Mouse (Mus musculus): Measurements from ENCODE around the gene Gpatch2.

Gene Gpatch2

DNA sequence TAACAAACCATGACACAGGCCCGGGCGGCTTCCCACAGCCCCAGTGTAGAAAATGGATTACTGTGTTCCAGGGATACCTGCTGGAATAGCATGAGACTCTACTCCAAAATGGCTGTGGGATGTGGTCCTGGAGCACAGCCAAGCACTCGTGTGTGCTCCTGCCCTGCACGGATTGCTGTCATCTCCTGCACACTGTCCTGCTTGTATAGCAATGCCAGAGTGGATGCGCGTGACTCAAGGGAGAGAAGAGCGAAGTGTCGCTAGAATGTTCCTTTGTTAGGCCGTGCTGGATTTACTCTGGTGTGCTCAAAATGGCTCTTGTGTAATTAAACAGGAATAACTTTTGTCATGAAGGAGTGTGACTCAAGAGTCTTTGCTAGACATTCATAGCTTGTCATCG is 87.9 kb downstream of the Gpatch2 start:
- DNase-seq (ENCODE audit: low spot score), result no peak

DNA sequence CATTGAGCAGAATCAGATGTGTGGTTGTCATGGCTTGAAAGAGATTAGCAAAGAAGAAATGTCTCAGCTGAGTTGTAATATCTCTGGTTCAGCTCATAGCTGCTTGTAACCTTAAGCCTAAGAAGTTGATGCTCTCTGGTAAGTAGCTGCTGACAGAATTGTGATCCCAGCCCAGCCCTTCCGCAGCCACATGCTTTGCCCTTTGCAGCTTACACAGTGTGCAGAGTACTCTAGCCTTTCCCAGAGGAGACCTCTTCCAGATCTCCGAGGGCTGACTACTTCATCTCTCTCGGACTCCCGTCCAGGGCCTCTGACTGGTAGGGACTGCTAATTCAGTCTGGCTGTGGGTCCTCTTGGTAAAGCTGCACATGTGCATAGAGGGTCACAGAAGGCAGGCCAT is 92.0 kb downstream of the Gpatch2 start:
- DNase-seq (ENCODE audit: low spot score), result no peak

DNA sequence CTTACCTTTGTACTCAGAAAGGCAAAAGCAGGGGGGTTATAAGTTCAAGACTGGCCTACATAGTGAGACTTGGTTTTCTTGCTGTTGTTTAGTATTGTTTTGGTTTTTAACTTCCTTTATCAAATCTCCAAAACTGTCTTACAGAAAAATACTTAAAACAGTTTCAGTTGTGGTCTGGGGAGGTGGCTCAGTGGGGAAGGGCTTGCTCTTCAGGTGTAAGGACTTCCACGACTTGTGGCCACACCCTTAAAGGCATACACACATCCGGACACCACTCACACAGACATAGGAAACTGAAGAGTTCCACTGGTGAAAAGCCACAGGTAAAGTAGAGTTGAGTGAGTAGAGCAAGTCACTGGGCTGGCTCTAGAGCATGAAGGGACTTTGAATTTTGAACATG is 93.2 kb downstream of the Gpatch2 start:
- DNase-seq (ENCODE audit: low spot score), result no peak

DNA sequence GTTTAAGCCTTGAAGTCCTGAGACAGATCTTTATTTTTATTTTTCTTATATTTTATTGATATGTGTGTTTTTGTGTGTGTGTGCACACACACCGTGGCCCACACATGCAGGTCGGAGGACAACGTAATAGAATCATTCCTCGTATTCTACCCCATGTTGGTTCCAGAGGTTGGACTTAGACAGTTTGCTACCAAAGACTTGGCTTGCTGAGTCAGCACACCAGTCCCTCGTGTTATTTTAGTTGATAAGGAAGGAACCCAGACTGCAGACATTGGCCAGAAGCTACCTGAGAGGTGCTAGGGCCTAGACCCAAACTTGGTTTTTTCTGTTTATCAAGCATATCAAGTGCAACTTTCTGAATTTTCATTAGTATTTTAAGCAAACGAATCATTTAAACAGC is 95.8 kb downstream of the Gpatch2 start:
- no peak for DNase-seq (ENCODE audit: low spot score)

DNA sequence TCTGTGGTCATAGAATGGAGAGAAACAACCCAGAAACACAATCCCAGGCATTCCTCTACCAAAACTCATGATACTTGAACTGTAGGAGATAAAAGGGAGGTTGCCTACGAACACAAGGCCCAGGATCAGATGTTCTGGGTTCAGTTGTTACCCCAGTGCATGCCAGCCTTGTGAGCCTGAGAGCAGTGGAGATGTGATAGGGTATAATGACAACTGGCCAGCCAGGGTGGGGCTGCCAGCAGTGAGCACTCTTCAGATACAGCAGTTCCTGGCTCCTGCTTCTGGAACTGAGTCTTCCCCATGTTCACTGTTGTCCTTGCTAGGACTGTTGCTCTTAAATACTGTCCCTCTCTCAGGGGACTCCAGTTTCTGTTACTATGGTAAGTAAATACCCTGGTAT is 98.0 kb downstream of the Gpatch2 start:
- DNase-seq (ENCODE audit: low spot score), result no peak

DNA sequence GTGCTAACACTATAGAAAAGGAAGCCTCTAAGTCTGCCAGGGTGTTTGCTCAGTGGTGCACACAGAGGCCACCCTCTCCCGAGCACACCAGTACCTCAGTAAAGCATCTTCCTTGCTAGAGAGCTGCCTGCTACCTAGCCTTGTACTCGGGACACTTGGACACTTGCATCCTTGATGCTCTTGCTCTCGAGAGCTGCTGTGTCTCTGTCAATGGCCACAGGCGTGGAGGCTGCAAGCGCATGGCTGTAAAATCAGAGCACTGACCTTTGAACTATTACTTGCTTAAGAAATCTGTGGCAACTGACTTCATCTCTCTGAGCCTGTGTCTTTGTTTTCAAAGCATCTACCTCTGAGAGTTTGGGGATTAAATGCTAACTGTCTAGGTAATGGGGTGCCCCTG is 98.5 kb downstream of the Gpatch2 start:
- DNase-seq (ENCODE audit: low spot score), result no peak

DNA sequence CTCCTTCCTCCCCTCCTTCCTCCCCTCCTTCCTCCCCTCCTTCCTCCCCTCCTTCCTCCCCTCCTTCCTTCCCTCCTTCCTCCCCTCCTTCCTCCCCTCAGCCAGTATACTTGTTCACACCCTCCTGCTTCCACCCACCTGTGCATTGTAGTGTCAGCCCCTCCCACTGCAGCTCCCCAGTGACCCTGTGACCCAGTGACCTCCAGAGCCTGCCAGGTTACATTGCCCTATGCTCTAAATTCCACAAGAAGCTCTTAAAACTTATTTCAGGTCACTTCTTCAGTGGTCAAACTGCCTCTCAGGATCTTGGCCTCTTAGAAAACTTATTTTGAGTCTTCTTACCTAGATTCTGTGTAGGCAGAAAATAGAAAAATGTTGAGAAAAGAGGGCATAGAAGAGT is 99.2 kb downstream of the Gpatch2 start:
- no peak for DNase-seq (ENCODE audit: low spot score)

GRCm38 (mm10) chr1:187315821-187316220 is 100.5 kb downstream of the Gpatch2 start:
- DNase-seq (ENCODE audit: low spot score), result no peak

GRCm38 (mm10) chr1:187316555-187316954 is 101.2 kb downstream of the Gpatch2 start:
- no peak for DNase-seq (ENCODE audit: low spot score)

- no peak for DNase-seq (ENCODE audit: low spot score)
These were observed 106.5 kb downstream of the Gpatch2 start for GRCm38 (mm10) chr1:187321814-187322213.

GRCm38 (mm10) chr1:187322505-187323208 is 107.3 kb downstream of the Gpatch2 start:
- DNase-seq (ENCODE audit: low spot score), result no peak

GRCm38 (mm10) chr1:187323209-187323589 is 107.9 kb downstream of the Gpatch2 start:
- DNase-seq (ENCODE audit: low spot score), result no peak

GRCm38 (mm10) chr1:187342551-187342950 is 127.2 kb downstream of the Gpatch2 start:
- DNase-seq (ENCODE audit: low spot score), result no peak

DNA sequence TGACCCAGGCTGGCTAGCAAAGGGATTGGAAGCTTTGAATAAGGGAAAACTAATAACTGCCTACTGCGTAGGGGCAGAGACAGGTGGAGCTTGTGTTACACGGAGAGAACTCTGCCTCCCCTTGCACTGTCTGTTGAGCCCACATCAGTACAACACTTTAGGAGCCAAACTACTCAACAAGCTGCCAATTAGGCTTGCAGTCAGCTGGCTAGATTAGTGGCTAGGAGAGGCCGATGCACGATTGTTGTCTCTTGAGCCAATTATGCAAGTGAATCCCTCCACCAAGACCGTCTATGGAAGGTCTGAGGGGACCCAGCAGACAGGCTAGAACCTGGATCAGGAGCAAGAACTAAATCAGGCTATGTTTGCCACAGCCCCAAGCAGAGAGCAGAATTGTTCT is 129.8 kb downstream of the Gpatch2 start:
- no peak for DNase-seq (ENCODE audit: low spot score)

- no peak for DNase-seq (ENCODE audit: low spot score)
These were observed 131.6 kb downstream of the Gpatch2 start for GRCm38 (mm10) chr1:187346923-187347322.

GRCm38 (mm10) chr1:187347606-187348005 is 132.3 kb downstream of the Gpatch2 start:
- no peak for DNase-seq (ENCODE audit: low spot score)

- DNase-seq (ENCODE audit: low spot score), result no peak
These were observed 132.9 kb downstream of the Gpatch2 start for GRCm38 (mm10) chr1:187348053-187348820.

DNA sequence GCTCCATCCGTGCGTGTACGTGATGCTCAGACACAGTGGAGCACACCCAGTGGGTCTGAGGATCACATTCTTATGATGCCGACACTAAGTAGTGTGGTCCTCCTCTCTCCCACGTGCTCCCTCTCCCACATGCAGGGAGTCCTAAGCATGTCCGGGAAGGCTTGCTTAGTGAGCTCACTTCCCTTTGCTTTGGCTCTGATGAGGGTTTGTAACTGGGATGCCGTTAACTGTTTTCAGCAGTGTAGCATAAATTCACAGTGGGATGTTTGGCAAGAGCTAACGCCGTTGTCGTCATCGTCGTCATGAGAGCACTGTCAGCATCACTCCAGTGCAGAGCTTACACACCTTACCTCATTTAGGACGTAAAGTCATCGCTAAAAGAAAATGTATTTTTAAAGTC is 133.6 kb downstream of the Gpatch2 start:
- no peak for DNase-seq (ENCODE audit: low spot score)

- no peak for DNase-seq (ENCODE audit: low spot score)
These were observed 140.9 kb downstream of the Gpatch2 start for GRCm38 (mm10) chr1:187356169-187356568.

GRCm38 (mm10) chr1:187356904-187357303 is 141.6 kb downstream of the Gpatch2 start:
- DNase-seq (ENCODE audit: low spot score), result no peak

DNA sequence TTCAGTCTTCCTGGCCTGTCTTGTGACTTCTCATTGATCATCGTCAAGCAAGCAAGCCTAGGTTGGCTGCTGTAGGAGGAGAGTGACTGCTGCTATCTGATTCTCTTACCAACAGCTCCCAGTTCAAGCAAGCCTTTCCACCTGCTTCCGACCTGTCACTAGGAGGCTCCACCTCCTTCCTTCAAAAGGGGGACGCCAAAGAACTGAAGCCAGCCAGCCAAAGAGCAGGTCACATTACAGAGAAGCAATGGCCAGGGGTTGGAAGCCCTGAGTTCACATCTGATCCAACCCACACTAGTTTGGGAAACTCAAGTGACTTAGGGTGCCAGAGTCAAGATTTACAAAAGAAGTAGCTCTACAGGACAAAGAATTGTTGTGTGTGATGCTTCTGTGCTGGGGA is 144.9 kb downstream of the Gpatch2 start:
- no peak for DNase-seq (ENCODE audit: low spot score)

- DNase-seq (ENCODE audit: low spot score), result no peak
These were observed 147.2 kb downstream of the Gpatch2 start for GRCm38 (mm10) chr1:187362536-187362935.

DNA sequence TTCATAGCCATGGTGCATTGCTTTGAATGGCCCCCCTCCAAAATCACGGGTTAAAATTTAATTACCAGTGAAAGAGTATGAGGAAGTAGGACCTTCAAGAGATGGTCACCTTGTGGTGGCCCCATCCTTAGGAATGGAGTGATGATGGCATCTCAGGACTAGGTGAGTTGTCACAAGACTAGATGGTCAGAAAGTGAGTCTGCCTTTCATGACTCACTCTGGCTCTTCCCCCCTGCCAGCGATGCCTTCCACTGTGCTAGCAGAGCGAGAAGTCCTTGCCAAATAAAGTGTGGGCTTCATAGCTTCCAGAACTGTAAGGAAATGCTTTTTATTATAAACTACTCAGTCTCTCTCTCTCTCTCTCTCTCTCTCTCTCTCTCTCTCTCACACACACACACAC is 150.1 kb downstream of the Gpatch2 start:
- DNase-seq (ENCODE audit: low spot score), result no peak

- no peak for DNase-seq (ENCODE audit: low spot score)
These were observed 151.5 kb downstream of the Gpatch2 start for GRCm38 (mm10) chr1:187366806-187367205.

All from layer of hippocampus, adult 11-12 months (tissue).